Mouse (Mus musculus): Measurements from ENCODE around the gene Btnl4. TPM values are rescaled to one million over a fixed set of nuclear protein-coding genes. Genes with fewer than 3 reads are reported as not detected.
"Not testable (repeated sequence)": the region's sequence is repeated elsewhere in the genome, so short reads cannot be mapped to it uniquely, and the experiment has no call there.

Btnl4 gene
- total RNA-seq (2015; ENCODE audit: low replicate concordance) (0.84 TPM in 1 of 2 replicates, not detected in the other), total RNA-seq (2017; ENCODE audit: low replicate concordance) (not detected in 2 replicates)

DNA sequence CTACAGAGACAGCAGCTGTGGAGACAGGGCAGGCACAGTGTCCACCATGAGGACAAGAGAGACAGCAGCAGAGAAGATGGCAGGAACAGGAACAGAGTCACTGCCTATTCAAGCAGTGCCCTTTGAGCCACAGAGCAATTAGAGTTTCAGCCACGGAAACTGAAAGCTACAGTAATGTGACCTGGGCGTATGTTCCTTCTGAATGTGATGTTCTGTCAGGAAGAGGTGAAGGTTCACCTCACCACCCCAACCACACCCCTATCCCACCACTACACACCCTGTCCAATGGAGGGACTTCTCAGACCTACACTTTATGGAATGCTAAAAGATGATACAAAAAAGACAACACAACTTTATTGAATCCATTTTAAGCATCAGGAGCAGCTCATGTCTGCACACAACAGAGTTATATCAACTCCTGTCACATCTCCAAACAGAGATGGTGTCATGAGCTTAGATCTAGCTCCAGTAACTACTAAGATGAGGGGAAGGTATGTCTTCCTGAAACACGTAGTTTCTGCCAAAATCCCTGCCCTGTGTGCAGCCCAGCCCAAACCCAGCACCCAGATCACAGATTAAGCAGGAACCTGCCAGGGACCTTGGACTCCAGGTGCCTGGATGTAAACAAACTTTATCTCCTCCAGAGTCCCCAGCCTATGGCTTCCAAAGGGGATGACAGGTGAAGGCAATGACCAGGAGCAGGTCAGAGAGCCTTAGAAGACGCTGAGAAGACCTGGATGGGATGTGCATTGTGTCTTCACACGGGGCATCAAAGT is at the start of gene Btnl4:
Gene Btnl4 (minus strand): TSS at position 81 of the 776 bp plus-strand sequence.
- ATAC-seq (replicated peaks; ENCODE audit: low FRiP score, poor library complexity, severe bottlenecking), result not testable (repeated sequence)

- no peak for ATAC-seq (replicated peaks; ENCODE audit: low FRiP score, poor library complexity, severe bottlenecking)
Observed at GRCm38 (mm10) chr17:34519001-34519400, 41.9 kb upstream of the Btnl4 start.

- ATAC-seq (replicated peaks; ENCODE audit: low FRiP score, poor library complexity, severe bottlenecking), result not testable (repeated sequence)
Observed at GRCm38 (mm10) chr17:34518571-34518970, 41.5 kb upstream of the Btnl4 start.

DNA sequence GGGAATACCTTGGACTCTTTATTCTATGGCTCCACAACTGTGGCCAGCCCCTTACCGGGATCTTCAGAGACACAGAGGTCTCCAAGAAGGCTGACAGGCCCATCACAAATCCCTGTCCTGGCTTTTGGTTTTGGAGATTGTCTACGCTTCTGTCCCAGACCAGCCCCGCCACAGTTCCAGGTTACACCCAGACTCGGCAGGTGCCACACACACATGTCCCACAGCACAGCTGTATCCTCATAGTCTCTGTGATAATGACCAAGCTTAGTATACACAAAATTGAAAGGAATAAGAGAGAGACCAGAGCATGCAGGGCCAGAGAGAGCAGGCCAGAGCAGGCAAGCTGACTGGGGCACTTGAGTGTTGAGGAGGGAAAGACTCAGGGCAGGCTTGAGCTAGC is 40.7 kb upstream of the Btnl4 start:
- ATAC-seq (replicated peaks; ENCODE audit: low FRiP score, poor library complexity, severe bottlenecking), result no peak

DNA sequence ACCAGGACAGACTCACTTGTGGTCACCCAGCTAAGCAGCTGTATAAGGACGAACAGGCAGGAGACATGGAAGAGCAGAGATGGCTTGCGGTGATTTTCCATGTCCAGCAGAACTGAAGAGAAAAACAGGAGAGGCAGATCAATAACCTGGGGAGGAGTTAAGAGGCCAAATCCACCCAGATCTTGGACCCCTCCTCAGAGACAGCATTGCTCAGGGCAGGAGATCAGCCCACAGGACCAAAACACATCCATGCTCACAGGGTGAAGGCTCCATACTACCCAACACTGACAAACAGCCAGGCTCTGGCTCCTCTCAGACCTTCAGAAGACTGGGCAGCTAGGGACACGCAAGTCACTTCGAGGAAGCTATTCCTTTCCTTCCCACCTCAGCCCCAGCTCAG is 40.1 kb upstream of the Btnl4 start, which contains the start of gene Btnl6:
Gene Btnl6 (minus strand): TSS at position 101 of the 400 bp plus-strand sequence.
- no peak for ATAC-seq (replicated peaks; ENCODE audit: low FRiP score, poor library complexity, severe bottlenecking)

DNA sequence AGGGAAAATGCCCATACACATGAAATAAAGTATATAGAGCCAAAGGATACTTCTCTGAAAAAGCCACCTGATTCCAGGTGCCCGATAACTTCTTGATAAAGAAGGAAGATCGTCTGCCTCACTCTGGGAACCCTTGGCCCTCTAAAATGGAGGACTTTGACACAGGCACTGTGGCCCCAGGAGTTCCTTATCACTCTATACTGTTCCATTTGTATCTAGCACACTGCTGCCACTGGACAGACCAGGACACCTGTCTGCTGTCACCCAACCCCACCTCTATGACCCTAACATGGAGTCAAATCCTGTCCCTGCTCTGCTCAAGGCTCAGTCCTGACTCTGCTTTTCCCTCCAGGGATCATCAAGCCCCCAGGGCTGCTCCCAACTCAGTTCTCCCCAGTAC is 39.4 kb upstream of the Btnl4 start:
- ATAC-seq (replicated peaks; ENCODE audit: low FRiP score, poor library complexity, severe bottlenecking), result no peak

- not testable (repeated sequence) for ATAC-seq (replicated peaks; ENCODE audit: low FRiP score, poor library complexity, severe bottlenecking)
Observed at GRCm38 (mm10) chr17:34511723-34512122, 34.6 kb upstream of the Btnl4 start.

GRCm38 (mm10) chr17:34507591-34507990 is 30.5 kb upstream of the Btnl4 start:
- no peak for ATAC-seq (replicated peaks; ENCODE audit: low FRiP score, poor library complexity, severe bottlenecking)

DNA sequence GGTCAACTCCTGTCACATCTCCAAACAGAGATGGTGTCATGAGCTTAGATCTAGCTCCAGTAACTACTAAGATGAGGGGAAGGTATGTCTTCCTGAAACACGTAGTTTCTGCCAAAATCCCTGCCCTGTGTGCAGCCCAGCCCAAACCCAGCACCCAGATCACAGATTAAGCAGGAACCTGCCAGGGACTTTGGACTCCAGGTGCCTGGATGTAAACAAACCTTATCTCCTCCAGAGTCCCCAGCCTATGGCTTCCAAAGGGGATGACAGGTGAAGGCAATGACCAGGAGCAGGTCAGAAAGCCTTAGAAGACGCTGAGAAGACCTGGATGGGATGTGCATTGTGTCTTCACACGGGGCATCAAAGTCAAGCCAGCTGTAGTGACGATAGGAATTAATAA is 20.6 kb upstream of the Btnl4 start:
- not testable (repeated sequence) for ATAC-seq (replicated peaks; ENCODE audit: low FRiP score, poor library complexity, severe bottlenecking)

DNA sequence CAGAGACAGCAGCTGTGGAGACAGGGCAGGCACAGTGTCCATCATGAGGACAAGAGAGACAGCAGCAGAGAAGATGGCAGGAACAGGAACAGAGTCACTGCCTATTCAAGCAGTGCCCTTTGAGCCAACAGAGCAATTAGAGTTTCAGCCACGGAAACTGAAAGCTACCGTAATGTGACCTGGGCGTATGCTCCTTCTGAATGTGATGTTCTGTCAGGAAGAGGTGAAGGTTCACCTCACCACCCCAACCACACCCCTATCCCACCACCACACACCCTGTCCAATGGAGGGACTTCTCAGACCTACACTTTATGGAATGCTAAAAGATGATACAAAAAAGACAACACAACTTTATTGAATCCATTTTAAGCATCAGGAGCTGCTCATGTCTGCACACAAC is 20.2 kb upstream of the Btnl4 start:
- not testable (repeated sequence) for ATAC-seq (replicated peaks; ENCODE audit: low FRiP score, poor library complexity, severe bottlenecking)

GRCm38 (mm10) chr17:34496539-34496938 is 19.4 kb upstream of the Btnl4 start:
- no peak for ATAC-seq (replicated peaks; ENCODE audit: low FRiP score, poor library complexity, severe bottlenecking)

DNA sequence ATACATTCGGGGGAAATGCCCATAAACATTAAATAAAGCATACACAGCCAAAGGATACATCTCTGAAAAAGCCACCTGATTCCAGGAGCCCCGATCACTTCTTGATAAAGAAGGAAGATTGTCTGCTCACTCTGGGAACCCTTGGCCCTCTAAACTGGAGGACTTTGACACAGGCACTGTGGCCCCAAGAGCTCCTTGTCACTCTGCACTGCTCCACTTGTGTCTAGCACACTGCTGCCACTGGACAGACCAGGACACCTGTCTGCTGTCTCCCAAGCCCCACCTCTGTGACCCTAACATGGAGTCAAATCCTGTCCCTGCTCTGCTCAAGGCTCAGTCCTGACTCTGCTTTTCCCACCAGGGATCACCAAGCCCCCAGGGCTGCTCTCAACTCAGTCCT is 18.0 kb upstream of the Btnl4 start:
- not testable (repeated sequence) for ATAC-seq (replicated peaks; ENCODE audit: low FRiP score, poor library complexity, severe bottlenecking)

DNA sequence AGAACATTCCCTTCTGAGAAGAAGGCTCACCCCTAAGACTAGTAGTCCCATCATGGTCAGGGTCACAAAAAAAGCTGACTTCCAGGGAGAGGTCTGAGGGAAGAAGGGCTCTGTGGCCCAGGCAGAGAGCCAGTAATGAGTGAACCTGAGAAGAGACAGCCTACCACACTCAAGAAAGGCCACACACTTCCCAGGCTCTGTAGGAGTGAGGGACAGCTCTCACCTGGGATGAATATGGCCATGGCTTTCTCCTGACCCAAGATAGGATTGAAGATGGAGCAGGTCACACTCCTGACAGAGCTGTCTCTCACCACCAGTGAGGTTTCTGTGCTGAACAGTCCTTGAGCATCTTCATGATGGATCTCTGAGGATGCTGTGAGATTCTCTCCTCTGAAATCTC is 15.7 kb upstream of the Btnl4 start:
- ATAC-seq (replicated peaks; ENCODE audit: low FRiP score, poor library complexity, severe bottlenecking), result no peak

GRCm38 (mm10) chr17:34476427-34476826 is 691 bp downstream of the Btnl4 start:
- no peak for ATAC-seq (replicated peaks; ENCODE audit: low FRiP score, poor library complexity, severe bottlenecking)

- no peak for ATAC-seq (replicated peaks; ENCODE audit: low FRiP score, poor library complexity, severe bottlenecking)
Observed at GRCm38 (mm10) chr17:34475060-34475459, 2.1 kb downstream of the Btnl4 start.

DNA sequence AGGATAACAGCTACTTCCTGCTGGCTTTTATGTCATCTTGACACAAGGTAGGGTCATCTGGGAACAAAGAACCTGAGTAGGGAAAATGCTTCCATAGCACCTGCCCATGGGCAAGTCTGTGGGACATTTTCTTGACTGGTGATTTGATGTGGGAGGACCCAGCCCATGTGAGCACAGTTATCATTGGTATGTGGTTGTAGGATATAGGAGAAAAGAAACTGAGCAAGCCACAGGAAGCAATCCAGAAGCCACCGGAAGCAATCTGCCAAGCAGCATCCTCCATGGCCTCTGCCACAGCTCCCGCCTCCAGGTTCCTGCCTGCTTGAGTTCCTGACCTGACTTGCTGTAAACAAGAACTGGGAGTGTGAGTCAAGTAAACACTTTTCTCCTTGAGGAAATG is 6.6 kb downstream of the Btnl4 start:
- no peak for ATAC-seq (replicated peaks; ENCODE audit: low FRiP score, poor library complexity, severe bottlenecking)

GRCm38 (mm10) chr17:34465906-34466305 is 11.2 kb downstream of the Btnl4 start:
- not testable (repeated sequence) for ATAC-seq (replicated peaks; ENCODE audit: low FRiP score, poor library complexity, severe bottlenecking)

DNA sequence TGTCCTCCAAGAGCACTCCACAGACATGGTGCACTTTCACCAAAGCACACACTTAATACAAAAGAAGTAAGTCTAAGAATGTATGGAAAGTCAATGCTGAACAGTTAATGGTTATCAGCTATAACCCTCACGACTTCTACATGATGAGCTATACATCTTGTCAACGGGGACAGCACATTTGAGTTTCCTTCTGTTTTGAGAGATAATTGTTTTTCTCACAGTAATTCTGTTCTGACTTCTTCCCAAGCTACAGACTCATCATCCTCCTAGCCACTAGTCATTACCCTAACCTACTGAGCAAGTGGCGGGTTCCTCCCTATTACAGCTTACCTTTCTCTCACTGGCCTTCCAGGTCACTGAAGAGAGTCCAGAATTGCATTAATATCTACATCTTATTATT is 17.9 kb downstream of the Btnl4 start:
- no peak for ATAC-seq (replicated peaks; ENCODE audit: low FRiP score, poor library complexity, severe bottlenecking)

DNA sequence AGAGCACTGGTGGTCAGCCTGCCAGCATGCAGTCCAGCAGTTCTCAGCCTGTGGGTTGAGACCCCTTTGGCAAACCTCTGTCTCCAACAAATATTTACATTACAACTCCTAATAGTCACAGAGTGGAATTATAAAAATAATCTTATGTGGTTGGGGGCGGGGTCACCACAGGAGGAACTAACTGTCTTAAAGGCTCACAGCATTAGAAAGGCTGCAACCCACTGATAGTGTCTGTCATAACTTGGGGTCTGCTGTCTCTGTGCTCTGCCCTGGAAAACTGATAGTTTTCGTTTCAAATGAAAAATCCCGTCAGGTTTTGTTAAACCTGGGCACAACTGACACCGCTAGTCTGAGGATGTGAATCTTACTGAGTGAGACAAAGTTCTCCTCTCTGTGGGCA is 19.4 kb downstream of the Btnl4 start:
- ATAC-seq (replicated peaks; ENCODE audit: low FRiP score, poor library complexity, severe bottlenecking), result no peak

DNA sequence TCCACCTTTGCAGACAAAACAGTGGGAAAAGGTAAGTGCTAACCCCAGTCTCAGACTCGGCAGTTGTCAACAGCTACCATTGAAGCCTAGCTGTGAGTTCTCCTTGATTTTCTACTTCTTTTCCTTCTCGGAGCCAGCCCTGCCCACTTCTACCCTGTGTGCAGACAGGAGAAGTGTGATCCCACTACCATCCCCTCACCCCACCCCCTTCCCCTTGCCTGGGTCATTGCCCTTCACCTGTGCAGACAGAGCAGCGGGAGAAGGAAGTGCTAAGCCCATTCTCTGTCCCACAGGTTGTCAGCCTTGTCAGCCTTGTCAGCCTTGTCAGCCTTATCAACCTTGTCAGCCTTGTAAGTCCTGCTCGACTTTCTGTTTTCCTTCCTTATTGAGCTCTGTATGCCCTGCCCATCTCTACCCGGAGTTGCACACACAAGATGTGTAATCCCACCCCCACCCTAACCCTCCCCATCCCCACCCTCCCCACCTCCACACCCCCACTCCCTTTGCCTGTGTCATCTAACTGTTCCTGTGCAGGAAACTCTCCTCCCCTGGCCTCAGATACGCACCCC is 28.6 kb downstream of the Btnl4 start:
- no peak for ATAC-seq (replicated peaks; ENCODE audit: low FRiP score, poor library complexity, severe bottlenecking)

GRCm38 (mm10) chr17:34441990-34442389 is 35.1 kb downstream of the Btnl4 start:
- ATAC-seq (replicated peaks; ENCODE audit: low FRiP score, poor library complexity, severe bottlenecking), result no peak
